Mouse (Mus musculus): ENCODE measurements around the gene Celf2.

The Celf2 gene

DNA sequence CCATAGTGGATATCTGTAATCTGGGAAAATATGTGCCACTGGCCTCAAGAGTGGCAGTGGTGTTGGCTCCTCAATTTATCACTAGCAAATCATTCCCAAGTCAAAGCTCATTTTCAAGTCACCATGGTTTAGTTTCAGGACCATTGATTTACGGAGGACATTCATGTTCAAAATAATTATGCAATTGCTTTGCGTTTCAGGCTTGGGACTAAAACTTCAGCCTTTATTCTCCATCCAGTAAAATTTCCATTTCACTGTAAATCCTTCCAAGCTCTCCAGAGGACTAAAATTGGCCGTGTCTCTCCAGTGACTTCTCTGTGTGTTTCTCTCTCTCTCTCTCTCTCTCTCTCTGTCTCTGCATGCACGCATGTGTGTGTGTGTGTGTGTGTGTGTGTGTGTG is 249.7 kb downstream of the Celf2 start:
- no peak for DNase-seq

DNA sequence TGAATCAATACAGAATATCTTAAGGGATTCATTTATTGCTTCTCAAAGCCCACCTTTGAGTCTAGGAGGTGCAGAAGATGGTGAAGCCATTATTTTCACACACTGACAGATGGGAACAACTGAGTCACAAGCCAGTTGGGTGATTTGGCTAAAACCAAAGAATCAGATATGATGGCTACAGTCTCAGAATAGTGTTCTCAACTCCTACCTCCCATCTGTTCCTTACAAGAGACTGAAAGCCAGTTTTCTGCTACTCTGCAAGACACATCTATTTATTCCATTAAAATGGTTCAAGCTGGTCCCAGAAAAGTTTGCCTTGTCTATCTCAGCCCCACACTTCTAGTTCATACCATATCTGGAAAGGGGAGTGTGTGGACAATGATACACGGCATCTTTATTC is 253.3 kb downstream of the Celf2 start:
- DNase-seq = no peak

DNA sequence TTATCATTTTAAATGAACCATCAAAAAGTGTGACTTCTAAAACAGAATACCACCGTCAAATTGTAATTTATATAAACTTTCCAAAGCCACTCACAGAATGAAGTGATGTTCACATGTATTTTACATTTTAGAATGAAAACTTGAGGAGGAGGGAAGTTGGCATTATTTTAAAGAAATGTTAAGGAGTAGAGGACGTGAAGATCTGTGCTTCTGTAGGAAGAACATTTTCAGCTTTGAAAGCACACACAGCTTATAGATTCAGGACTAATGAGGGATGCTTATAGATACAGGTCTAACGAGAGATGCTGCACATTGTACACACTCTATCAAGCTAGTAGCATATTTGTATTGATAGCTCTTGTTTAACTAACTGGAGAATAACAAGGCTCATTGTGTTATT is 254.0 kb downstream of the Celf2 start:
- no peak for DNase-seq

DNA sequence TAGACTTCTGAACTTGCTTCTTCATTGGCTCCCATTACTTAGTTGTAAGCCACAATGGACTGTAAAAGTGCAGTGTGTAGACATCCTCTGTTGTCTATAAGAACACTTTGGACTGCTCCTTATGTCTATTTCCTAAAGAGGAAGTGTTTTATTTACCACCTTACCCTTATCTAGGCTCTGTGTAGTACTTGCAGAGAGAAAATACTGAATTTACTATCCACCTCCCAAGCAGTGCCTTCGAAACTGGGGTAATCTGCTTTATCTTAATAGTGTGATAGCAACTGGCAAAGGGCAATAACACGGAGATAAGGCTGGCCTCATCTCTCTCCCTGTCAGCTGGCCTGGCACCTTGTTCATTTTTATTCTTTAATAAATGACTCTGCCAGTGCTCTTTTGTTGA is 259.0 kb downstream of the Celf2 start:
- DNase-seq = no peak

DNA sequence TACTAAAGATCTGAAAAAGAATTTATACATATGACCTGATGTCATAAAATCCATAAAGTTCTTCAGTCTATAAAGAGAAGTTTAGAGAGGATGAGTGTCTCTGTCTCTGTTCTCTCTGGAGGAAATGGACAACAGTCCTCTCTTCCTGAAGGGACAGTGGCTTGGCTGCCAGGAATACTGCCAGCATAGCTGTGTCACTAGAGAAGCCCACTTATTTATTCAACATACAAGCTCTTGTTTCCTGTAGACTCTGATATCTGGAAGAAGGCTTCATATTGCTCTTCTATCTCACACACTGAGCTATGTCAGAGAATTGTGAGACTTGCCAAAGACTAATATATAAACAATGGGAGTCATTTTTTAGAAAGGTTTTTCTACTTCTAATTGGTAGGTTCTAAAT is 260.4 kb downstream of the Celf2 start:
- DNase-seq = no peak

DNA sequence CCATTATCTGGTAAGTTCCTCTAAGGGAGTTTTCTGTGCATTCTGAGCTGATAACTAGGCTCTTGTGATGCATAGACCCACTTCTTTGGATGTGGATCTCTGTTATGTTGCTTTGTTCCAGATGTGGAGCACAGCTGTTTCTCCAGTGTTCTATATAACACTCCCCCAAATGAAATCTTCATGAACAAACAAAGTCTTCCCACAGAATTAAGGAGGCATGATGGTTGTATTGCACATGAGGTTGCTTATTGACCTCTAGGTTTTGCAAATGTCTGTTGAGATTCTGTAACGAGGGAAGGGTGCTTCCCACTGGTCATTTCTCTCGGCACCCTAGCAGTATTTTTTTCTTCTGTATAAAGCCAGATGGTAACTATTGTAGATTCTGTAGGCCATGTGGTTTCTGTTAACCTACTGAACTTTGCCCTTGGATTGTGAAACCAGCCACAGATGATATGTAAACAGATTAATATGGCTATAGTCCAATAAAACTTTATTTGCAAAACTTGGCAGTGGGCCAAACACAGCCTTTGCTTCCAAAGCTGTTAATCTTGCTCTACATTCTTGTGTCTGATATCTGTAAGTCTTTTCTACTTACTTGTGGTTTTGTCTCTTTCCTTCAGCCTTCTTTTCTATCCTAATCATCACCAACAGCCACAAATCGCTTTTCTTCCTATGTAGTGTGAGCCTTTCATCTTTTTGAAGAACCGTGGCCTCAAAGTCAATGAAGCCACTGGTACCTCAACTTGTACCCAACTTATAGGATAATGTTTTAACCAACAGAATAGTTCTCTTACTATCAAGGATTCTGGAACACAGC is 263.2 kb downstream of the Celf2 start:
- DNase-seq = no peak

DNA sequence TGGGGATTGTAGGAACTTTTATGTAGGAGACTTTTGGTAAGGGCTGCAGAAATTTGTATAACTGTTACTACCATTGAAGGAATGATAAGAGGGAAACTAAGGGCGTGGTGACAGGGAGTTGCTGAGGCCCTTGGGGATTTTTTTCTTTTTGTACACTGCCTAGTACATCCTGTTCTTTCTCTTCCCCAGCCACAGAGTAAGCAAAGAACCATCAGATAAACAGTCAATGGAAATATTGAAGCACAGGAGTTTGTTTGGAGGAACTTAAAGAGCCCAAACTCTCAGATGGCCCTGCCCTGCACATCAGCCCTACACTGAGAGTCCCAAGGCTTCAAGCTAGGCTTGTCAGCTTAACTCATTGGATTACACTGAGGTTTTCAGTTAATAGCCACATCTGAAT is 267.2 kb downstream of the Celf2 start:
- no peak for DNase-seq

DNA sequence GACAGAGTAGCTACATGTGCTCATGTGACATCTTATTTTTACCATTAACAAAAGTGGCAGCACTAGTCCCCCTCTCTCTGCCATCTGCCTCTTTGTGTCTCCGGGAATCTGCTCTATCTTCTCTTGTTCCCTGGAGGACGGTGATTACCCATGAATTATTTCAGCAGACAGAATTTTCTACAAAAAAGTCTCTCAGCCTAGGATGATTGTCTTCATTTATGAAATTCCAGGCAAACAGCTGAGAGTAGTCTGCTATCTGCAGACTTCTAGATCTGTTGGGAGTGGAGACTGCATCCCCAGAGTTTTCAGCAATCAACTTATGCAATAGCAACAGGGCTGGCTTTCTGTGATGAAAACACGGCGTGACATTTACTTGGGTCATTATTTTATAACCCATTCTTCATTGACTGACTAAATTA is 267.8 kb downstream of the Celf2 start:
- no peak for DNase-seq

DNA sequence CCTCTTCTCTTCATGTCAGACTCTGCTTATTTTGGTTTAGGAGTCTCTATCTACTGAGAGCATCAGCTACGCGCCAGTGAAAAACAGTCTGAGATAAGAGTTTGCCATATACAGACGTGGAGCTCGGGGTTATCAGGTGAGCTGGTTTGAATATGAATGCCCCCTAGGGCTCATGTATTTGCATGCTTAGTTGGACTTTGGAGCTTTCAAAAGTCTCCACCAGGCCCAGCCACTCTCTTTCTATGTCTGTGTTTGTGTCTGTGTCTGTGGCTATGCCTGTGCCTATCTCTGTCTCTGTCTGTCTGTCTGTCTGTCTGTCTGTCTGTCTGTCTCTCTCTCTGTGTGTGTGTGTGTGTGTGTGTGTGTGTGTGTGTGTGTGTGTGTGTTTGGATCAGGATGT is 272.1 kb downstream of the Celf2 start:
- DNase-seq = no peak

DNA sequence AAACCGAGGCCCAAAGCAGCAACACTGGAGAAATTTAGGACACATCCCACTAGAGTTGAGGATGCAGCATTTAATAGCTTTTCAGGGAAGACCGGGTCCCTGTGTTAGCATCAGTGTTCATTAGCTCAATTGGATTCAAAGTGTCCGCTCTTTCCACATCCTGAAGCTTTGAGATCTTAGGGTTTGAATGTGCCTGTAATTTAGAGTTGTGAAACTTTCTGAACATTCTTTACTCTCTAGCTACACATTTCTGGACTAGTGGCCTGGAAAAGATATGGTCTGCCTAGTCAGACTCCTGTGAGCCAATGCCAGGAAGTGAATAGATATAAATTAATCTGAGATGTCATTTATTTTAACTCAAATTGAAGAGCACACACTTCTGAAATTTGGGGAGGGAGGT is 272.9 kb downstream of the Celf2 start:
- DNase-seq = no peak

DNA sequence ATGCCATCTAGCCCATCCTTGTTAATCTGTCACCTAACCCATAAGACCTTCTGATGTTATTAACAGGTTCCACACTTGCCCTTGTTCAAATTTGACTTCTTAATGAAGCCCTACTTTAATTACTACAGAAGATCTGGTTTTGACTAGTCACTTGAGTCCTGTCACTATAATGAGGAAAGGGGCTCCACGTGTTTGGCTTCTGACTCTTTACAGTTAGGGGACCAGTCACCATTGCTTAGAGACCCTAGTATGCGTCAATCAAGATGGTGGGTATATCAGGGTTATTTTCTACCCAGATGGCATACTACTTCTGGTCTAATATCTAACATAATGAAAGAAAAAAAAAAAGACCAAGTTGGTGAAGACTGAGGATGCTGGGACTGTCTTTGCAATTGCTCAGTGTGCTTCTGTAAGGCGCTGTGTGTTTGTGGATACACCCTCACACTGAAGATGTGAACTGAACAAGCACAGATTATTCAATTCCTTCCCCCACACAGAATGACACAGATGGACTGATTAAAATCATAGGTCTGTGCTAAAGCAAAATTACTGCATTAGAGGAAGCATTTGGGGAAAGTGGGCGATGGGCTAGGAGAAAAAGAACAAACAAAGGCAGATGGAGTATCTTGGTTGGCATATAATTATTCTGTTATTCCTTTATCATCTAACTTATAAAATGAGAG is 274.2 kb downstream of the Celf2 start:
- DNase-seq = no peak

DNA sequence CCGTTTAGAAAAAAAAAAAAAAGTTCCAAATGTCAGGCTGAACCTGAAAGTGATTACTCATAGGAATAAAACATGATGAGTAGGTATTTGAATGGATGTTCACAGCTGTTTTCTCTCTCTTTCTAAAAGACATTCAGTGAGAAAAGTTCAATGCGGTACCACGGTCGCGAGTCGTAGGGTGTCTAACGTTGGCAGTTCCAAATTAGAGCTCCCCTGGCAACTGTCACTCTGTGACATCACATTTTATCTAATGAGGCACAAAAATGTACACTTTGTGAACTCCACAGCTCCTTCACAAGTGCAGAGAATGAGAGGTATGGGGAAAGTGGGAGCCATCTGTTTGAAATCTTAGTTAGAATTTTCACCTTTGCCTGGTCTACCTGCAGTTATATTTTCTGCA is 274.8 kb downstream of the Celf2 start:
- no peak for DNase-seq

DNA sequence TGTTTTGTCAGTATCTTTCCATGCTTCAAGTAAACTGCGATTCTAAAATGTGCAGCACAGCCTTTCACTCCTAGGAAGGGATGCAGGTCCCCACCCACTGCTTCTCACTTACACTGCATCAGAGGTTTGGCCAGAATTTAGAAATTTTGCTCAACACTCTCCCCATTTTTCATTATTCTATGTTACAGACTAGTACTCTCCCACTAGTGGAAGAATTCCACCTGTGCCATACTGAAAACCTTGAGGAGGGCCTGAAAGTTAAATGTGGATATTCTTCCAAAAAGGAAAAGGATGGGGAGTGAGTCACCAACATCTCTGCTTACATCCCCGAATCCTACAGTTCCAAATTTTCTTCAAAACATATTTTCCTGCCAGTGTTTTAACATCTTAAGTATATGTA is 276.0 kb downstream of the Celf2 start:
- DNase-seq = no peak

DNA sequence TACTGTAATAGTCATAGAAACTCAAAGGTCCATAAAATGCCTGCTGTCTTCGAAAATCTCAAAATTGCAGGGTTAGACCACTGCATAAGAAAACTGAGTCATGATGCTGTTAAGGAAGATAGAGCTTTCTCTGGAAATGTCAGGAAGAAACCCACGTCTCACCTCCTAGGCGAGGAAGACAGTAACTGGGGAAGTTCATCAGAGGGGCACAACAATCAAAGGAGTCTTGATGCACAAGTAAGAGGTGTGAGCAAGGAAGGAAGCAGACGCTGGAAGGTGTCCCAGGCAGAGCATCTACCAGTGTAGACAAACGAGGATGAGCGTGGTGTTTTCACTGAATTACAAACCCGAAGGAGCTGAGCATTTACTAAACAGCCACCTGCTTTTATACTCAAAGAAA is 282.6 kb downstream of the Celf2 start:
- no peak for DNase-seq

DNA sequence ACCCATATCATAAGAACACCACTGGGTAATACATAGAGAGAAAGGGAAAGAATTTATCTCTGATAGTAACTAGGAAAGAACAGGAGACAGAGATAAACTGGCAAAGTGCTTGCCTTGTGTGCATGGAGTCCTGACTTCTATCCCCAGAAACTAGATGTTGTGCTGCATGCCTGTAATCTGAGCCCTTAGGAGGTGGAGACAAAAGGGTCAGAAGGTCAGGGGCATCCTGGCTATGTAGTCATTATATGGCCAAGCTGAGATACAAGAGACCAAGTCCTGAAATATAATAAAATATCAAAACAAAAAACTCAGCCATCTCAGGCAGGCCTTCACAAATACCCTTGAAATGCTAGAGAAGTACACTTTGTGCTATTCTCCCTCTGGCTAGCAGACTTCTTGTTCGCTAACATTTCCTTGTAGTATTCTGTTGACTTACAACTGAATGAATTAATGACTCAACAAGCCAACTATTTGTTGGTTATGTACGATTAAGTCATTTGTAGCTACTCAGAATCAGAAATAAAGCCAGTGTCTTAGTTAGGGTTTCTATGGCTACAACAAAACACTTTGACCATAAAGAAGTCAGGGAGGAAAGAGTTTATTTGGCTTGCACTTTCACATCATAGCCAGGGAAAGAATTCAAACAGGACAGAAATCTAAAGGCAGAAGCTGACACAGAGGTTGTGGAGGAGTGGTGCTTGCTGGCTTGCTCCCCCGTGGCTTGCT is 284.9 kb downstream of the Celf2 start:
- DNase-seq = no peak

DNA sequence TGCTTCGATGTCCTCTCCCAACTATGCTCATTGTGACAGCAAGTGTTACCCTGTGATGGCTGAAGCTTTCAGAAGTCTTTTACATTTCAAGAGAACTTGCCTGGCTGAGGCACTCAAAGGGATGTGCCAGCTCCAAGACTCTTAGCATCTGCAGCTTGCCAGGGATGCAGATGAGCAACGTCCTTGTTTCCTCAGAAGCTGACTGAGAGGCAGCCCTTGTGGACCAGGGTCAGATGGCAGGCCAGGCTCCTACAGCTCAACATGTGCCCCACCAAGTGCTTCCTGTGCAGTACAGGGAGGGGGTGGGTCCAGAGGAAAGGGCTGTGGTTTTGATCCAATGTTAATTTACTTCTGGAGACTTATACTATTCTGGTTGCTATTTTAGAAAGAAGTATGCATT is 285.8 kb downstream of the Celf2 start:
- DNase-seq = no peak

DNA sequence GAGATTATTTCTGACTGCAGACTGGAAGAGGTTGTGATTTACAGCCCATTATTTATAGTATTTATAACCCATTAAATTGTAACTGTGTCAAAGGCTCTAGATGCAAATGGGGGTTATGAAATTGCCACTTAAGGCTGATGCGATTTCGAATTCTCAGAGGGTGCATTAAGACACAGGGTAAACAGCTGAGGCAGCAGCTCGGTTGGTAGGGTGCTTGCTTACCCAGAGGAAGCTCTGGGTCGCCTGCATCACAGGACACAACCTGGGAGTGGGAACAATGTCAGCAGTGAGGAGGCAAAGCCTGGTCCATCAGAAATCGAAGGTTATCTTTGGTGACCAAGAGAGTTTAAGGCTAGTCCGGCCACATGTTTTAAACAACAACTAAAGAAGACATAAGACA is 286.5 kb downstream of the Celf2 start:
- DNase-seq = no peak

DNA sequence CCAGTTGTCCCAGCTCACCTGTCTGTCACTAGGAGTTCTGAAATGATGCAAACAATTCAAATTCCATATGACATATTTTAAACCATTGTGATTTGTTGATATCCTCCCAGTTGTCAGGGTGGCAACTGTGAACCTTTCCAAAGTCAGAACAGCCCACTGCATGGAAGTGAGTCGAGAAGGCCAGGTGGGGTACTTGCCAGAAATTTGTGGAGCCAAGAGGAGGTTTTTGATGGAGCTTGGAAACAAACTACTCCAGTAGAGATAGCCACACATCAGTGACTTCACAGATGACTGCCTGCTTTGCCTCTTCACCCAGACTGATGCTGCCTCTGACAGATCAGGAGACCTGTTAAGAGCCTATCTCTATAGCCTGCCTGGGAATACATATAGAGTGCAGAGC is 287.5 kb downstream of the Celf2 start:
- DNase-seq = no peak

DNA sequence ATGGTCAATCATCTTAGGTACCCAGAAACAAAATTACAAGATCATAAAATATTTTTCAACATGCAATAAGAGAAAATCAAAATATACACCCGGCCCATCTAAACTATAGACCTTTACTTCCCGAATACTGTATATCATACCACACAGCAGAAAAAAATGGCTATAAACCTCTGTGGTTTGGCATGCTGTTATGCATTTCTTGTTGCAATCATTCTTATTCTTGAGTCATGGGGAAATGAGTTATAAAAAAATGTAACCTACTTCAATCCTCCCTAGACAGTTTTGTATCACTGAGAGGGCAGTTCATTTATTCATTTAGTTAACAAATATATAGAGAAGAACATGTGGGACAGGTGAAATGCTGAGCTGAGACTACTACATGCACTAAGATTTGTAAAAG is 291.3 kb downstream of the Celf2 start:
- DNase-seq = no peak

DNA sequence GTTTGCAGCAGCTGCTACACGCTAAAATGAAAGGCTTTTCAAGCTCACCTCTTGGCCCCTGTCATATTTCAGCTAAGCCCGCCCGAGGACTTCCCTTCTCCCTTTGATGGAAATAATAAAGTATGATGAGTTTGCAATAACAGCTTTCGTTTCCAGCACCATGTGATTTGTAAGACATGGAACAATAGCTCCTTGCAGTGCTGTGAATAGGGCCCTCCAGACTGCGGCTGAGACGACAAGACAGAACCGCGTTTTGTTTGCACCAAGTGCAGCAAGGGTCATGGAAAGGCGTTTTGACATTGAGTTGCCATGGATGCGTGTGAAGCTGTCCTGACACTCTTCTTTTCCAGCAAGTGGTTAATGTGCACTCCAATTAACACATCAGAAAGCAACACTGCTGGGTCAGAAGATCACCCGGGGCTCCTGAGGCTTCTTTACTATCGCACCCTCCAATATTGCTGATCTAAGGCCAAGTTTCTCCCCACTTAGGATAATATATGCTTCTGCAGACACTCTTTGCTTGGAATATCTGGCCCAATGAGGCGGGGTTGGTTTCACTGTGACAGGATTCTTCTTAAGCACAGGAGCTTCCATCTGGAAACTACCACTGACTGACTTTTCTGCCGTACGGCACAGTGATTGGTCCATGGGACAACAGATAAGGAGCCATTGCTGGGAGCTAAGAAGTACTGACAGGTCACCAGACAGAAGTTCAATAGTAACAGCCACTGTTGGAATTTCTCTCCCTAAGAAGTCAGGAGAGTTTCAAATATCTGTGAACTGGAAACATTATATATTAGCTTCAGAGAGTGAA is 301.5 kb downstream of the Celf2 start:
- no peak for DNase-seq

DNA sequence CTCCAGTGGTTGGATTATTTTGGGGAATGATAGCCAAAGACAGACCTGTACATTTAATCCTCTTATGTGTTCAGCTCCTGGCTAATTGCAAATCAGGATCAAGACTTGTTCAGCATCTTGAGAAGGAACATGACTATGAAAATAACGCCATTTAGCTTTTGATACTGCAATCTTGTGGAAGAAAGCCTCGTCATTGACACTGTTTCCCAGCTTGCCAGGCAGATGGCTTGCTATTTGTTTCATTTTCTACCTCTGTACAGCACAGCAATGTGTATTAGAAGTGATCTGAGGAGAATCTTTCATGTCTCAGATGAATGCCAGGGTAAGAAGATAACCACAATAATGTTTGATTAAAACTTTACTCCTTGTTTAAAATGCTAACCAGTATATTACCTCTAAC is 315.9 kb downstream of the Celf2 start:
- no peak for DNase-seq

DNA sequence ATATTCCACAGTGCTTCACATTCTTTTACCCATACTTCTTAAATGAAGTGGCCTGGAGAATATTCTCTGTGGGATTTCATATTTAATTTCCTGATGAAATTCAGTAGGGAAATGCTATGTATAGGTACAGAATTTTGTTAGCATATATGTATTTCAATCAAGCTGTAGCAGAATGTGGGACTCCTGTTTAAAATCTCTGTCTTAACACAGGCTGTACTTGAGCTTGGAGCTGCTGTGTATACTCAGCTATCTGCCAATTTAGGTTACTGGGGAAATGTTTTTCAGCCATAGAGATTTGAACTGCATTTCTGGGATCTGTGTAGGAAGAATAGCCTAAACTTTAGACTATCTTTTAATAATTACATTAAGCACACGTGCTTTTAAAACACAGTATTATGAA is 330.2 kb downstream of the Celf2 start:
- no peak for DNase-seq
